Mouse (Mus musculus) hindbrain, embryonic 14.5 days (tissue): ENCODE measurements at regions not wholly inside any gene's neighbourhood (a gene's known extent, or its start where the extent isn't known, plus 50 kb on each side); places are given as distances from the start of the nearest gene placed in this dataset.

ENCODE experiments used
- ATAC-seq: fragments of 200-750 bp; cut with Nextera tagmentation; 2 replicates; pipeline ENCODE4 v1.8.0; 2017; ENCODE audit warnings: moderate number of reproducible peaks, mild to moderate bottlenecking, moderate TSS enrichment, moderate library complexity; ENCODE audit not compliant: low FRiP score
- DNase-seq: peaks from one replicate; pipeline ENCODE4 v3.0.0-alpha.2; 2015; ENCODE audit warnings: low spot score
- H3K27ac ChIP-seq: fragments of 300-500 bp; sonication (generic); 2 replicates; pipeline ENCODE4 v1.5.1; 2014; ENCODE audit warnings: mild to moderate bottlenecking, moderate library complexity
- H3K27me3 ChIP-seq: fragments of 300-500 bp; sonication (generic); 2 replicates; pipeline ENCODE4 v1.6.1; 2014; ENCODE audit warnings: mild to moderate bottlenecking, low read length, mixed read lengths; ENCODE audit not compliant: control insufficient read depth, insufficient read depth
- H3K36me3 ChIP-seq: fragments of 300-500 bp; sonication (generic); replicated peaks from 2 replicates; pipeline ENCODE4 v1.6.1; 2014; ENCODE audit not compliant: control insufficient read depth, insufficient read depth
- H3K4me1 ChIP-seq: fragments of 300-500 bp; sonication (generic); replicated peaks from 2 replicates; pipeline ENCODE4 v1.6.1; 2014; ENCODE audit warnings: antibody characterized with exemption, low read length, mixed read lengths; ENCODE audit not compliant: control insufficient read depth, insufficient read depth
- H3K4me2 ChIP-seq: fragments of 300-500 bp; sonication (generic); replicated peaks from 2 replicates; pipeline ENCODE4 v1.6.1; 2014; ENCODE audit warnings: mild to moderate bottlenecking, moderate library complexity
- H3K4me3 ChIP-seq: fragments of 300-500 bp; sonication (generic); replicated peaks from 2 replicates; pipeline ENCODE4 v1.5.1; 2014; ENCODE audit warnings: mild to moderate bottlenecking, low read length
- H3K9ac ChIP-seq: fragments of 300-500 bp; sonication (generic); 2 replicates; pipeline ENCODE4 v1.6.1; 2014
- H3K9me3 ChIP-seq: fragments of 300-500 bp; sonication (generic); 2 replicates; pipeline ENCODE4 v1.6.1; 2016; ENCODE audit warnings: low read length; ENCODE audit not compliant: control insufficient read depth
- WGBS: fragments of 180-500 bp; shearing (Covaris S2); extraction: QIAGEN DNeasy Blood & Tissue Kit; methylation state at CpG from one replicate; pipeline ENCODE4 v1.1.7; 2014; 5-methylcytosine and 5-hydroxymethylcytosine counted together

DNA sequence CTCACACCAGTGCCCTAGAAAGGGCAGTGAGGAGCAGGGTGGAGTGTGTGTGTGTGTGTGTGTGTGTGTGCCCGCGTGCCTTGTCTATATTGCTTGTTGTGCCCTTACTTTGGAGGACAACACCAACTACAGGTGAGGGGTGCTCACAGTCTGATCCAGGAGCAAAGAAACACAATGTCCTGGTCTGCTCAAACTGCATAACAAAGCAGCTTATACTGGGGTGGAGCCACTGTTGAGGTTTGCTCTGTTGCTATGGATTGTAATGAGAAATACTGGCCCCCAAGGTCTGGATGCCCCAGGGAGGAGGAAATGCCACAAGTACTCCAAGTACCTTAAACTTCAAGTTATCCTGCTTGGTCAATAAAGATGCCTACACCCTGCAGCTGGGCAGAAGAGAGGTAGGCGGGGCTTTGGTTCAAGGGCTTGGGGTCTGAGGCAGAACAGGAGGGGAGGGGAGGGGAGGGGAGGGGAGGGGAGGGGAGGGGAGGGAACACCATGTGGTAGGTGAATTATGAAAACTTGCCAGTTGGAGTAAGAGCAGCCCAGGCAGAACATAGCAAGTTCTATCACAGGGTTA, 74.2 kb upstream of the Spred2 start:
- WGBS: 88% methylated on average over 2 of the region's 3 CpGs
- DNase-seq: no peak

GRCm38 (mm10) chr11:19851022-19851615, 73.1 kb upstream of the Spred2 start:
- Histone ChIP-seq H3K4me3 (no peak overlapping the region), H3K27ac (no peak overlapping the region), H3K4me2 (no peak overlapping the region), H3K4me1 (no peaks in the 10 kb centered on the region), H3K27me3 (no peaks in the 10 kb centered on the region), H3K36me3 (no peaks in the 10 kb centered on the region), H3K9ac (no peak overlapping the region), H3K9me3 (no peaks in the 10 kb centered on the region)
- WGBS: 52% methylated on average over 6 of the region's 6 CpGs
- DNase-seq (no peak), ATAC-seq (no peak)

More for the DNA sequence above, 74.2 kb upstream of the Spred2 start:
- no peak overlapping the region for H3K4me2 ChIP-seq
- H3K27ac ChIP-seq: no peak overlapping the region
- no peaks in the 10 kb centered on the region for H3K36me3 ChIP-seq
- H3K9me3 ChIP-seq: no peaks in the 10 kb centered on the region
- no peak overlapping the region for H3K9ac ChIP-seq
- no peak overlapping the region for H3K4me3 ChIP-seq
- no peaks in the 10 kb centered on the region for H3K27me3 ChIP-seq
- no peak for ATAC-seq
- no peaks in the 10 kb centered on the region for H3K4me1 ChIP-seq

DNA sequence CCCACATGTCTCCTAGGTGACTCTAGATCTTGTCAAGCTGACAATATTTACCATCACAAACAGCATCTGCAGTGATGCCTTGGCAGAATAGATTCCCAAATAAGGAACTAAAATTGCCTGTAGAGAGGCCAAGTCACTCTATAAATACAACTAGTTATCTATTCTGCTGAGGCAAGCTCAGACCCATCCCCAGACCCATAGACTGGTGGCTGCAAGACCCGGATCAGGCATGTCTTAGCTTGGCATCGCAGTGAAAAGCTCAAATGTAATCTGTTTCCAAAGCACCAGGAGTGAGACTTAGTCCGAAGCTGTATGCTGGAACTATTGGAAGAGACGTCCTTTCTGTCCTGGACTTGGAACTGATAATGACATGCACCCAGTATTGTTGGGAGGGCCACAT, 62.6 kb upstream of the Spred2 start:
- Histone ChIP-seq H3K36me3 (no peaks in the 10 kb centered on the region), H3K4me3 (no peak overlapping the region), H3K9ac (no peak overlapping the region), H3K4me1 (no peaks in the 10 kb centered on the region), H3K27ac (no peak overlapping the region), H3K4me2 (no peak overlapping the region), H3K27me3 (no peaks in the 10 kb centered on the region), H3K9me3 (no peaks in the 10 kb centered on the region)
- ATAC-seq: no peak
- DNase-seq: no peak
- WGBS: 91% methylated on average over 4 of the region's 4 CpGs

DNA sequence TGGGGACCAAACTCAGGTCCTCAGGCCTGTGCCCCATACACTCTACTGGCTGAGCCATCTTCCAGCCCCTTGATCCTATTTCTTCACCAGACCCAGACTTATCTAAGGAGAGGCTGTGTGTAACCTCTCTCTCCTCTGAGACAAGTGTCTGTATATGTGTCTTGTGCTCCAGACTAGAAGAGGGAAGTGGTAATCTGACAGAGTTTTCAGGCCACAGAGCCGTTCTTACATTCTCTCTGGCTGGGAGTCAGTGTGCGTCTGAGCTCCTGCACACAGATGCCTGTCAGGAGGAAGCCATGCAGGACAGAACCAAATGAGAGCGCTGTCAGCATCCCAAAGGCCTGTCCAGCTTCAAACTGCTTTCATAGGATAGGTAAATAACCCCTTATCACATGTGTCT, 60.8 kb upstream of the Spred2 start:
- WGBS: 83% methylated on average over 3 of the region's 3 CpGs
- DNase-seq (no peak), ATAC-seq (no peak)
- Histone ChIP-seq H3K27ac (no peak overlapping the region), H3K4me1 (no peaks in the 10 kb centered on the region), H3K4me3 (no peak overlapping the region), H3K36me3 (no peaks in the 10 kb centered on the region), H3K27me3 (no peaks in the 10 kb centered on the region), H3K4me2 (no peak overlapping the region), H3K9me3 (no peaks in the 10 kb centered on the region; the same call in 1 of the 2 replicates), H3K9ac (no peak overlapping the region)

GRCm38 (mm10) chr11:19866262-19866661, 57.9 kb upstream of the Spred2 start:
- no peak overlapping the region for H3K9ac ChIP-seq
- H3K27ac ChIP-seq: no peak overlapping the region
- H3K9me3 ChIP-seq: no peaks in the 10 kb centered on the region; the same call in 1 of the 2 replicates
- H3K4me2 ChIP-seq: no peak overlapping the region
- no peaks in the 10 kb centered on the region for H3K27me3 ChIP-seq
- WGBS: 47% methylated on average over 2 of the region's 2 CpGs
- H3K4me3 ChIP-seq: no peak overlapping the region
- no peak for ATAC-seq
- no peak for DNase-seq
- H3K36me3 ChIP-seq: no peaks in the 10 kb centered on the region
- H3K4me1 ChIP-seq: no peaks in the 10 kb centered on the region

GRCm38 (mm10) chr11:19869671-19870070, 54.5 kb upstream of the Spred2 start:
- Histone ChIP-seq H3K27ac (no peak overlapping the region), H3K4me2 (no peak overlapping the region), H3K4me3 (no peak overlapping the region), H3K9me3 (no peaks in the 10 kb centered on the region; the same call in 1 of the 2 replicates), H3K27me3 (no peaks in the 10 kb centered on the region), H3K9ac (no peak overlapping the region), H3K36me3 (no peaks in the 10 kb centered on the region), H3K4me1 (no peaks in the 10 kb centered on the region)
- 95% methylated on average over 3 of the region's 3 CpGs for WGBS
- no peak for DNase-seq
- no peak for ATAC-seq

- ATAC-seq (no peak), DNase-seq (no peak)
- no peak overlapping the region for H3K9ac ChIP-seq
- H3K4me2 ChIP-seq: no peak overlapping the region
- H3K27ac ChIP-seq: no peak overlapping the region
- H3K9me3 ChIP-seq: no peaks in the 10 kb centered on the region; the same call in 1 of the 2 replicates
- no peak overlapping the region for H3K4me3 ChIP-seq
- WGBS: 71% methylated on average over 7 of the region's 7 CpGs
- no peaks in the 10 kb centered on the region for H3K27me3 ChIP-seq
- no peaks in the 10 kb centered on the region for H3K36me3 ChIP-seq
- no peaks in the 10 kb centered on the region for H3K4me1 ChIP-seq
Measured at GRCm38 (mm10) chr11:19870136-19870535, 54.0 kb upstream of the Spred2 start.

DNA sequence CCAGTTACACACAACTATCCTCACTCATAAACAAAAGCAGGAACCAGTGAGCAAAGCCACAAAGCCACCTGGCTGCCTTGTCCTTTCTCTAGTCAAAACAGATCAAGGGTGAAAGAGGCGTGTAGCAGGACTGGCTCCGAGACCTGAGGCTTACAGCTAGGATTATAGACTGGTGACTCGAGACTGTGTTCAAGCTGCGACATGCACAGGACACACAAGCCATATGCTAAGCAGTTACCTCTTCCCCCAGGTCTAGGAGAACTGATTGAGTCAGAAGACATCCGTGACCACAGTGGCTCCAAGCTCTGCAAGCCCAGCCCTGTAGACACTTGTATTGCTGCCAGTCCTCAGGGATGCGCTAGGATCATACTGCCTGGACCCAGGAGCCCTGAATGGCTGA, 50.4 kb upstream of the Spred2 start:
- no peak overlapping the region for H3K4me3 ChIP-seq
- H3K27me3 ChIP-seq: no peaks in the 10 kb centered on the region
- ATAC-seq: no peak
- no peak overlapping the region for H3K27ac ChIP-seq
- H3K9me3 ChIP-seq: no peaks in the 10 kb centered on the region
- no peaks in the 10 kb centered on the region for H3K36me3 ChIP-seq
- 92% methylated on average over 6 of the region's 6 CpGs for WGBS
- no peak for DNase-seq
- H3K4me1 ChIP-seq: no peaks in the 10 kb centered on the region
- no peak overlapping the region for H3K9ac ChIP-seq
- no peak overlapping the region for H3K4me2 ChIP-seq
